Mouse (Mus musculus) olfactory bulb, adult 2 months (tissue): Measurements from ENCODE around the gene Adamtsl1.

ENCODE experiments used
- CTCF ChIP-seq: fragments of 200-500 bp; IDR thresholded peaks from 2 replicates; pipeline ENCODE4 v1.5.1; 2012; ENCODE audit warnings: low read depth, mild to moderate bottlenecking, low read length, moderate library complexity; ENCODE audit not compliant: insufficient read depth
- POLR2A ChIP-seq: fragments of 200-500 bp; IDR thresholded peaks from 2 replicates; pipeline ENCODE4 v1.6.1; 2012; ENCODE audit warnings: mild to moderate bottlenecking, low read depth, low read length, moderate library complexity; ENCODE audit not compliant: insufficient read depth

DNA sequence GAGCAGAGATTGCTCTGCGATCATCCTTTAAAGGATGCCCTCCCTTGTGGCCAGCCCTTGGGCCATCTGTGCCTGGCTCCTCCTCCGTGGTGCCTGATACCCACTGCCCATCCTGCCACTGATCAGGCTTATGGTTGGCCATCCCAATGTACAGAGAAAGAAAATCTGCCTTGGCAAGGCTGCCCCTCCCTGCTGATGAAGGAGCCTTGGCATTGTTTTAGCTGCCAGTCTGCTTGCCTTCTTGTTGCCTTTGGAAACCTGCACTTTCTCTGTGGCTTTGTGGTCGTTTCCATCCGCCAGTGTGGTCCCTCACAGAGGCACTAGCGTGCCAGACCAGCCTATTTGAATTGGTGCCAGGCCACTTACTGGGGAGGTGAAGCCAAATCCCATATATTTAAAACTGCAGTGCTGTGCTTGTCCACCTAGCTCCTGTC, 323.6 kb downstream of the Adamtsl1 start:
- TF ChIP-seq CTCF (no peak), POLR2A (no peak)
